Mouse (Mus musculus): ENCODE data around the gene Bcl11a.

Bcl11a gene

GRCm38 (mm10) chr11:24202641-24203361 lies 124.9 kb downstream of the Bcl11a start:
- no peak for DNase-seq (ENCODE audit: low spot score in 2 of 2)

GRCm38 (mm10) chr11:24203489-24203888 lies 125.6 kb downstream of the Bcl11a start:
- DNase-seq (ENCODE audit: low spot score in 2 of 2): no peak

- DNase-seq (ENCODE audit: low spot score in 2 of 2): no peak
Measured at GRCm38 (mm10) chr11:24208951-24209351, 131.1 kb downstream of the Bcl11a start.

GRCm38 (mm10) chr11:24214509-24215134 lies 136.8 kb downstream of the Bcl11a start:
- no peak for DNase-seq (ENCODE audit: low spot score in 2 of 2)

- DNase-seq (ENCODE audit: low spot score in 2 of 2): no peak
Measured at GRCm38 (mm10) chr11:24217741-24218333, 140.0 kb downstream of the Bcl11a start.

- DNase-seq (ENCODE audit: low spot score in 2 of 2): no peak
Measured at GRCm38 (mm10) chr11:24221601-24222307, 143.9 kb downstream of the Bcl11a start.

All from spleen, postnatal 36 days (tissue).